Mouse (Mus musculus) ES-Bruce4 (cell line): ENCODE measurements at regions not wholly inside any gene's neighbourhood (a gene's known extent, or its start where the extent isn't known, plus 50 kb on each side); places are given as distances from the start of the nearest gene placed in this dataset.

Experiments
- EP300 ChIP-seq: IDR thresholded peaks from 2 replicates; pipeline ENCODE4 v1.6.1; 2011; ENCODE audit warnings: low read depth, low read length; ENCODE audit not compliant: insufficient read depth
- POLR2A ChIP-seq: IDR thresholded peaks from one replicate; pipeline ENCODE4 v1.8.1; 2011; ENCODE audit warnings: low read length; ENCODE audit not compliant: insufficient read depth

GRCm38 (mm10) chr4:4195250-4195649, 117.9 kb upstream of the Sdr16c6 start:
- no peak for TF ChIP-seq EP300
- TF ChIP-seq POLR2A = no peak
